6 mouse cellular contexts compared by ENCODE assay signal in the genomic region with DNA sequence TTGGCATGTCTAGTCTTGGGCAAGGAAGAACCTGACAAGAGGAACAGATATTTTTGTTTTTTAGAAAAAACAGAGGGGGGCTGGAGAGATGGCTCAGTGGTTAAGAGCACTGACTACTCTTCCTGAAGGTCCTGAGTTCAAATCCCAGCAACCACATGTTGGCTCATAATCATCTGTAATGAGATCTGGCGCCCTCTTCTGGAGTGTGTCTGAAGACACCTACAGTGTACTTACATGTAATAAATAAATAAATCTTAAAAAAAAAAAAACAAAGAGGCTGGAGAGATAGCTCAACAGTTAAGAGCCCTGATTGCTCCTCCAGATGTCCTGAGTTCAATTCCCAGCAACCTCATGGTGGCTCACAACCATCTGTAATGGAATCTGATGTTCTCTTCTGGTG. TPM values are rescaled to one million over a fixed set of nuclear protein-coding genes. Genes with fewer than 3 reads are reported as not detected.
"Had no signal": no experiment of that assay in that cellular context is flagged by ENCODE, and none has a peak within 500 bp of the region (broad histone marks: within the 10 kb centered on the region; RNA-seq: fewer than 3 reads in every experiment).

No protein-coding gene starts in this region.

RNA-seq across cellular contexts. Expression of gene Gm45208, which starts 6.0 kb away (rescaled TPM):
- total RNA-seq: left cerebral cortex, postnatal 36 days; megakaryocyte, adult 5-6 weeks; monocyte, adult 5-6 weeks had no signal
- polyA plus RNA-seq: limb, embryonic 12.5 days; midbrain, embryonic 14.5 days; neural tube, embryonic 13.5 days had no signal

RNA-seq across cellular contexts. Expression of gene Ccdc120, which starts 34.6 kb away (rescaled TPM):
- total RNA-seq: megakaryocyte, adult 5-6 weeks; monocyte, adult 5-6 weeks had no signal
